ENCODE assay signal across 22 mouse cellular contexts in genomic region chr8:121018236-121018635, GRCm38 (mm10).
DNase-seq lines count a peak whose midpoint lies in the region; ATAC-seq lines count a peak whose summit lies in the region.
"Had no signal": no experiment of that assay in that cellular context is flagged by ENCODE, and none has a peak within 500 bp of the region (broad histone marks: within the 10 kb centered on the region; RNA-seq: fewer than 3 reads in every experiment).

No protein-coding gene starts in this region.

- DNase-seq in adrenal gland, adult (ENCODE audit: inconsistent age in 2 of 2, low spot score in 1 of 2), result peak; percentile 70 to 74
- no peak for DNase-seq in adrenal gland, postnatal 4 days (ENCODE audit: low spot score in 2 of 2)
- DNase-seq in intestine, embryonic 14.5 days (ENCODE audit: low spot score), result no peak
- DNase-seq in thymus, postnatal 25 days, result peak; percentile 7
- DNase-seq in thymus, adult 18-20 months, result no peak
- DNase-seq: B cell, adult 2 months; cerebellum, adult 11 months; cerebellum, adult 8-10 months; cerebellum, postnatal 25 days; gastrocnemius, postnatal 10 days; heart, adult 18-20 months had no signal

- no peaks in the 10 kb centered on the region for H3K9me3 ChIP-seq in intestine, embryonic 14.5 days (ENCODE audit: control insufficient read depth, low read length)
- no peaks in the 10 kb centered on the region for H3K9me3 ChIP-seq in intestine, embryonic 15.5 days
- H3K9me3 ChIP-seq: embryonic facial prominence, embryonic 12.5 days; forebrain, embryonic 15.5 days; heart, embryonic 15.5 days; hindbrain, embryonic 10.5 days; hindbrain, embryonic 15.5 days had no signal

- no peak overlapping the region for H3K9ac ChIP-seq in intestine, embryonic 14.5 days (ENCODE audit: low read length)
- no peak overlapping the region for H3K9ac ChIP-seq in intestine, embryonic 15.5 days
- H3K9ac ChIP-seq: embryonic facial prominence, embryonic 12.5 days; forebrain, embryonic 15.5 days; heart, embryonic 15.5 days; hindbrain, embryonic 15.5 days had no signal

- ATAC-seq in intestine, embryonic 14.5 days (replicated peaks; ENCODE audit: low FRiP score, low TSS enrichment, low read depth), result no peak
- ATAC-seq in intestine, embryonic 15.5 days, result no peak
- ATAC-seq in monocyte, adult 5-6 weeks (replicated peaks; ENCODE audit: insufficient number of reproducible peaks, low FRiP score, low TSS enrichment, poor library complexity, severe bottlenecking), result no peak
- ATAC-seq: CD4-positive, CD25-positive, alpha-beta regulatory T cell, adult 4 months; forebrain, embryonic 15.5 days; inflammation-experienced regulatory T-cells, adult 6 months had no signal

- H3K4me2 ChIP-seq in intestine, embryonic 14.5 days (ENCODE audit: low read length), result no peak overlapping the region
- H3K4me2 ChIP-seq in intestine, embryonic 15.5 days (replicated peaks), result no peak overlapping the region
- H3K4me2 ChIP-seq: embryonic facial prominence, embryonic 12.5 days; forebrain, embryonic 15.5 days; heart, embryonic 11.5 days; heart, embryonic 15.5 days; hindbrain, embryonic 15.5 days had no signal

- H3K4me3 ChIP-seq in intestine, embryonic 14.5 days (ENCODE audit: low read depth, low read length), result no peak overlapping the region
- H3K4me3 ChIP-seq in intestine, embryonic 15.5 days (replicated peaks), result no peak overlapping the region
- H3K4me3 ChIP-seq: embryonic facial prominence, embryonic 12.5 days; forebrain, embryonic 15.5 days; heart, embryonic 15.5 days; hindbrain, embryonic 10.5 days; hindbrain, embryonic 15.5 days had no signal

- H3K27ac ChIP-seq in intestine, embryonic 14.5 days (ENCODE audit: low read depth), result peak overlapping the region; percentile 16; the same call in 1 of the 2 replicates
- no peak overlapping the region for H3K27ac ChIP-seq in intestine, embryonic 15.5 days
- H3K27ac ChIP-seq: embryonic facial prominence, embryonic 12.5 days; forebrain, embryonic 15.5 days; heart, embryonic 15.5 days; hindbrain, embryonic 10.5 days; hindbrain, embryonic 15.5 days had no signal

- peaks cover 27% of the 10 kb centered on the region for H3K4me1 ChIP-seq in intestine, embryonic 14.5 days (replicated peaks; ENCODE audit: control insufficient read depth, insufficient read depth, low read length)
- peaks cover 15% of the 10 kb centered on the region for H3K4me1 ChIP-seq in intestine, embryonic 15.5 days (replicated peaks)

- H3K27me3 ChIP-seq in intestine, embryonic 14.5 days (replicated peaks; ENCODE audit: control insufficient read depth, insufficient read depth, low read length), result no peaks in the 10 kb centered on the region
- 0 out of 2 replicates have a peak, but pooled peaks cover 2% of the 10 kb centered on the region for H3K27me3 ChIP-seq in intestine, embryonic 15.5 days (replicated peaks)
- H3K27me3 ChIP-seq: forebrain, embryonic 15.5 days; hindbrain, embryonic 15.5 days had no signal

- 77% methylated on average over 10 of the region's 10 CpGs for WGBS in intestine, embryonic 14.5 days
- WGBS in intestine, embryonic 15.5 days, result 86% methylated on average over 10 of the region's 10 CpGs

- H3K36me3 ChIP-seq in intestine, embryonic 14.5 days (ENCODE audit: control insufficient read depth, insufficient read depth, low read length), result no peaks in the 10 kb centered on the region
- no peaks in the 10 kb centered on the region for H3K36me3 ChIP-seq in intestine, embryonic 15.5 days
- H3K36me3 ChIP-seq: embryonic facial prominence, embryonic 12.5 days; forebrain, embryonic 15.5 days; G1E; heart, embryonic 15.5 days; hindbrain, embryonic 10.5 days; hindbrain, embryonic 15.5 days had no signal

Comparison
In these comparisons a context has a peak if more than half of its experiments do, and no peak if none do; other contexts are left out.
1. DNase-seq: peak in adrenal gland, adult (2 of 2) and thymus, postnatal 25 days (single experiment); none in adrenal gland, postnatal 4 days (0 of 2), intestine, embryonic 14.5 days (single experiment) and thymus, adult 18-20 months (0 of 2).